Mouse (Mus musculus) adrenal gland, postnatal 25 days (tissue): Measurements from ENCODE around the gene 1600002K03Rik. TPM values are rescaled to one million over a fixed set of nuclear protein-coding genes. Genes with fewer than 3 reads are reported as not detected.
"Not testable (repeated sequence)": the region's sequence is repeated elsewhere in the genome, so short reads cannot be mapped to it uniquely, and the experiment has no call there.

Experiments
- DNase-seq: peaks from one replicate; pipeline ENCODE4 v3.0.0; 2021; ENCODE audit warnings: mixed read lengths
- total RNA-seq: library from RNA; stranded (reverse); gene quantifications from 2 replicates; pipeline ENCODE4 v1.2.3, GENCODE M21; 2021

1600002K03Rik gene
- total RNA-seq, 1 experiment from 2014 or later: 16.7 TPM

DNA sequence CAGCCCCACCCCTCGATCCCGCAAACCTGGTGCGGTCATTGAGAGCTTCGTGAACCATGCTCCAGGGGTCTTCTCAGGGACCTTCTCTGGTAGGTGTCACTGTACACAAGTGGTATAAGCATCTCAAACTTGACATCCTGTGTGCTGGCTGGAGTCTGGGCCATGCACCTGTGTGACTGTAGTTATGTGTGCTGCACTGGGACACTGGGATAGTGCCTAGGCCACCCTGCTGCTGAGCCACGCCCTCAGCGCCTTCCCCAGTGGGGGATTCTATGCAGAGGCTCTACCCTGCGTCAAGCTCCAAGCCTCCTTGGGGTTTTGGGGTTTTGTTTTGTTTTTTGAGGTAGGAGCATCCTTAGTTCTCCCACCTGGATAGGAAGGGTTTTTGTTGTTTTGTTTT lies 18.4 kb upstream of the 1600002K03Rik start:
- DNase-seq: no peak

DNA sequence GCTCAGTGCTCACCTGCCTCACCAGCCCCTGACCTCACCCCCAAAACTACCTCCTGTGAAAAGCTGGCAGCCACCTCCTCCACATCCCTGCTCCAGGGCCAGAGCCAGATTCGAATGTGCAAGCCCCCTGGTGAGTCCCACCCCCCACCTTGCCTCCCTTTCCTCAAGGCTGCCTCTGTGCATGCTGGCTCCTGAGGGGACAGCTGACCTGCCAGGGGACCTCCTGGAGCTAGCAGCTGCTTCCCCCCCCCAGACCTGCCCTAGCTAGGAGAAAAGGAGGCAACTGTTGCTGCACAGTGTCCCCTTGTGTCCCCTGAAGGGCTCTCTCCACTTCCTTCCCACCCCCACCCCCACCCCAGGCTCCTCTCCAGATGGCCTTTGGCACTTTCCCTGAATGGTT lies 17.5 kb upstream of the 1600002K03Rik start:
- no peak for DNase-seq

DNA sequence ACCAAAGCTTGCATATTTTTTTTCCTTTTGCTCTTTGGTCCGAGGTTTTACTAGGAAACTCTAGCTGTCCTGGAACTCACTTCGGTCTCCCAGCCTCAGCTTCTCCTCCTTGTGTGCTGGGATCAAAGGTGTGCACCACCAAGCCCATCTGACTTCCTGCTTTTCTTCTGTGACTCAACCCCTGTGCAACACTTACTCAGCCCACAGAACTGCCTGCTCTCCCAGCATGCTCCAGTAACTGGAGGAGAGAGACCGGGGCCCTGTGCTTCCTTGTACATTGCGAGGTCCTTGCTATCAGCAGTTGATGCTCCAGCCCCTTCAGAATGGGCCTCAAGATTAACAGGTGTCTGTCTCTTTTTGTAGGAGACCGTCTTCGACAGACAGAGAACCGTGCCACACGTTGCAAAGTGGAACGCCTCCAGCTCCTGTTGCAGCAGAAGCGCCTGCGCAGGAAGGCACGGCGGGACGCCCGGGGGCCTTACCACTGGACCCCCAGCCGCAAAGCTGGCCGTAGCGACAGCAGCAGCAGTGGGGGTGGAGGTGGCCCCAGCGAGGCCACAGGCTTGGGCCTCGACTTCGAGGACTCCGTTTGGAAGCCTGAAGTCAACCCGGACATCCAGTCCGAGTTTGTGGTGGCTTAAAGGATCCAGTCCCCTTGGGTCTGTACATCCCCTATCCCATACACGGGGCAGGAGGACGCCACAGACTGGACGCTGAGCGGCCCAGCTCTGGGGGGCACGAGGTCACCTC lies 16.6 kb upstream of the 1600002K03Rik start:
- no peak for DNase-seq

DNA sequence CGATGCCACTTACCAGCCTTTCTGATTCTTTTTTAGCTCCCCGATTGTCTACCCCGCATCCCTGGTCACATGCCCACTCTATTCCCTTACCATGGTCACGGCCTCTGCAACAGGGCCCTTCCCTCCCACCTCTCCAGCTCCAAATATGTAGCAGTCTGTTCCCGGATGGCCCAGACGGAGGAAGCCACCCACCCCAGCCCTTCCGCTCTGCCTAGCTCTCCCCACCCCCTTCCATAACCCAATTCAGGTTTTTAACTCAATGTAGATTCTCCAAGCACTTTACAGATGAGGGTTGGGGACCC lies 16.0 kb upstream of the 1600002K03Rik start:
- peak; percentile 17 for DNase-seq

DNA sequence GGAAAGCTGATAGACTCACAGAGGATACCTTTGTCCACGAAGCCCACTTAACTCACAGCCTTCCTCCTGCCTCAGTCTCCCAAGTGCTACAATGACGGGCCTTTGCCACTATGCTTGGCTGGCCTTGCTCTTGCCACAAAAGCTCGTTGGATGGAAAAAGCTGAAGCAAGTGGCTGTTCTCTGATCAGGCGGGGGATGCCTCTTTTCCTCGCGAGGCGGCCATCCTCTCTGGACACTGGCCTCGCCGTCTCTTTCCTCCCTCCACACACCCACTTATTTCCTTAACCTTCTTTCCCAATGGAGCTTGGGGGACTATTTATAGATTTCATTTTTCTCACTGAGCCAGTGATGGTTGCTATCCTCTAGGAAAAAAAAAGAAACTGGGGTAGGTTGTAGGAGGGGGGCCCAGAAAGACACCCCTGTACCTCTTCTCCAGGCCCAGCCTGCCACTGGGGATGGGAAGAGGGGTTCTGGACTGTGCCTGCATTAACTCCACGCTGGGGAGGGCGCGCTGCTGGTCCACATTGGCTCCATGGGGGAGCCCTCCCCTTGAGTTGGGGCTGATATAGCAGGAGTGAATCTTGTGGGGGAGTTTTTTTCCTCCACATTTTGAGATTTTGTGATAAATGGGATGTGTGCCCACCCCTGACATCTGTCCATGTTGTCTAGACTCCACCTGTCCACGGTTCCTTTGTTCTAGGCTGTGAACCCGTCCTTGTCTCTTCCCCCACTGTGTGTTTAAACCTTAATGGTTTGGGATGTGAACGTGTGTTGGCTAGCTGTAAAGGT lies 15.4 kb upstream of the 1600002K03Rik start:
- no peak for DNase-seq

DNA sequence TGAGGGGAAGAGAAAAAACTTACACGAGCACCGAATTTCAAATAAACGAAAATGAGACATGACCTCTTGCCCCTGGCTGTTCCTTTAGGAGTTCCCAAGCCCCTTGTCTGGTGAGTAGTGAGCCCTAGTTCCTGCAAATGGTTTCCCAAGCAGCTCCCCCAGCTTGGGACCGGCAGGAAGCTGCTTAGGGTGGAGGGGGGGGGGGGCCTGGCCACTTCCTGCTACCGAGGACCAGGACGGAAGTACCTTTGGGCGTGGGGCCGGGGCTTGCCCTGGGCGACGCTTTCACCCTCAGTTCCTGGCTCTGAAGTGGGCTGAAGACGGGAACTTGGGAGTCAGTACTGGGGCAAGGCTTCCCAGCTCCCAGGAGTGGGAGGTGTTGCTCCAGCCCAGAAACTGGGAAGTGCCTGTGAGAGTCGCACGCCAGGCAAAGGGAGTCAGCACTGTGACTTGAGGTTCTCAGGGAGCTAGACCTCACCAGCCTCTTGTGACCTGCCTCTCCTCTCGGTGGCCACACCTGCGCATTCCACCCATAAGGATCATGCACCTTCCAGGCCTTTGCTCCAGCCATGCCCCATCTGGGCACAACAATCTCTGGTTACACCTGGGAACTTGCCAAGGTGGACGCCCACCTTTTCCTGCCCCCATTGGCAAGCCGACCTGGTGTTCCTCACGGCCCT lies 14.3 kb upstream of the 1600002K03Rik start:
- peak; percentile 58 for DNase-seq

DNA sequence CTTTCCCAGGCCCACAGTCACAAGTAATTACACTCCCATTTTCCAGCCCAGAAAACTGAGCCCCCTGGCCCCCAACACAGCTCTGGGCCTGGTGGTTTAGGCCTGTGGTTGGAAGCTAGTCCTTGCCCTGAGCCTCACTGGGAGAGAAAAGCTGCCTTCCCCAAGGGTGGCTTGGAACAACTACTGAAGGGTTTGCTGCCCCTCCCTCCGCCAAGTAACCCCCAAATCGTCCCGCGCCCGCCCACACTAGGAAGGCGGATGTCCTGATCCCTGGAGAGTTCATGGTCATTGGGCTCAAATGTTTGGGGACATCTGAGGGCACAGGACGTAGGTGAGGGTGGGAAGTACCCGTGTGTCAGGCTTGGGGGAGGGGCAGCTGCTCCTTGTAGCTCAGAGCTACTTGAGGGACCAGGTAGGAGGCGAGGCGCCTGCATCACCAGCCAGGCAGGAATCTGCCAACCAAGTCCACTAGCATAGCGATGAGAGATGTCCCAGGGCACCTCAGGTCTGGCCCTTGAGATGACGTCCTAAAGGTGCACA lies 13.7 kb upstream of the 1600002K03Rik start:
- peak; percentile 51 for DNase-seq

DNA sequence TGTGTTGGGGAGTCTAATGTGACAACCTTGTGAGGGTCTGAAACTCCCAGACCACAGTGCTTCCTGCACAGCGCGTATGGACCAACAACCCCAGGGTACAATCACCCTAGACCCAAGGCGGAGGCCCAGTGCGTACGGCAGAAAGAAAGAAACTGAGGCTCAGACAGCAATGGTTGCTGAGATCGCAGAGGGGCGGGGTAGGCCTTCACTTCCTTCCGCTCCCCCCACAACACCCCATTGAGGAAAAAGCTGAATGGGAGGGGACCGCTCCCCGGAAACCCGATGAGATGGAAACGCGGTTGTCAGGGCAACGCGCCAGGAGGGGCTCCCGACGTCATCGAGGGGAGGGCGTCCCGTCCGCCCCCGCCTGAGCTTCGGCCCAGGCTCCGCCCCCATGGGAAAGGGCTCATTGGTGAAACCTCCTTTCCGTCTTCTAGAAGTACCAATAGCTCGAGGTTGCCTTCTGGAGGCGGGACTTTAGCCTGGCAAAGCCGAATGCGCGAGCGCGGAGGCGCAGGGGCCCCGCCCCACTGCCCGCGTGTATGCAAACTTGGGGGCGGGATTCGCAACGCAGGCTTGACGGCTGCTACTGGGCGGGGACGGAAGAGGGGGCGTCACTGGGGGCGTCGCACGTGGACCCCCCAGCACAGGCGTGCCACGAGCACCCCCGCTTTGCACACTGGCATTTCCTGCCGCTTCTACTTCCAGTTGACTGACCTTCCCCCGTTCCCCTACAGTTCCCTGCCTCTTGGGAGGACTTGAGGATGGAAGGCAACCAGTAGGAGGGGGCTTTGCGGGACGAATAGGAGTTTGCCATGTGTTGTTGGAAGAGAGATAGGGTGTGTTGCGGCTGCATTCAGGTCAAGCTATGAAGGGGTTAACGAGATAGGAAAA lies 12.9 kb upstream of the 1600002K03Rik start:
- DNase-seq: peak; percentile 99

DNA sequence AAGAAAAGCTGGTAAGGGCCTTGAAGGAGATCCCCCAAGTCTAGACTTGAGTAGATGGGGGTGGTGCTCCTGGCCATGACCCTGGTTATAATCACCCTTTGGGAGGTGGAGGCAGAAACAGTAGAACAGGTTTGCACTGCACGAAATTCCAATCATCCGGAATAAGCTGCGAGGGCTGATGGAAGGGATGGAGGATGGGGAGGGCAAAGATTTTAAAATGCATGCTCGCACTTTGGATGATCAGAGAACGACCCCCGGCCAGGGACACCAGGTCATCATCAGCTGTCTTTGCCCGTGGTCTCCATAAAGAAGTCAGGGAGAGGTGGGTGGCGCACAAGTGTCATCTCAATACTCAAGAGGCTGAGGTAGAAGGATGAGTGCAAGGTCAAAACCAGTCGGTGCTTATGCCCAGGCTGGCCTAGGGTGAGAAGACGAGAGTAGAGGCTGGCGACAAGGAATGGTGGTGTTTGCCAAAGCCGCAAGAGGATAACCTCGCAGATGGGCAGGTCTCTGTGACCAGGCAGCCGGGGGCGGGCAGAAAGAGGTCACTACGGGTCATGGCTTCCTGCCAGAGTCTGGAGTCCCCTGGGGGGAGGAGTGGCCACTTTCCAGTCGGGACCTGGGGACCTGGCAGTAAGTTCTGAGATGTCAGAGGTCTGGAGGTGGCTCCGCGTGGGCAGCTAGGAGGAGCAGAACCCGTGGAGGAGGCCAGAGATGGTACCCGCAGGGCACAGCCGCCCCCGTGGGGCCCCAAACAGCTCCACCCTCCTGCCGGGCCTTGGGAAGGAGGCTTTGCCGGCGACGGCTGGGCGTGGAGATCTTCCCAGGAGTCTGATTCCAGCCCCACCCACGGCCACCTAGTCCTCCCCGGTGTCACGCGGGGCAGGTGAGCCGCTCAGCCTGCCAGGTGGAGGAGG lies 12.0 kb upstream of the 1600002K03Rik start:
- DNase-seq: peak; percentile 87

DNA sequence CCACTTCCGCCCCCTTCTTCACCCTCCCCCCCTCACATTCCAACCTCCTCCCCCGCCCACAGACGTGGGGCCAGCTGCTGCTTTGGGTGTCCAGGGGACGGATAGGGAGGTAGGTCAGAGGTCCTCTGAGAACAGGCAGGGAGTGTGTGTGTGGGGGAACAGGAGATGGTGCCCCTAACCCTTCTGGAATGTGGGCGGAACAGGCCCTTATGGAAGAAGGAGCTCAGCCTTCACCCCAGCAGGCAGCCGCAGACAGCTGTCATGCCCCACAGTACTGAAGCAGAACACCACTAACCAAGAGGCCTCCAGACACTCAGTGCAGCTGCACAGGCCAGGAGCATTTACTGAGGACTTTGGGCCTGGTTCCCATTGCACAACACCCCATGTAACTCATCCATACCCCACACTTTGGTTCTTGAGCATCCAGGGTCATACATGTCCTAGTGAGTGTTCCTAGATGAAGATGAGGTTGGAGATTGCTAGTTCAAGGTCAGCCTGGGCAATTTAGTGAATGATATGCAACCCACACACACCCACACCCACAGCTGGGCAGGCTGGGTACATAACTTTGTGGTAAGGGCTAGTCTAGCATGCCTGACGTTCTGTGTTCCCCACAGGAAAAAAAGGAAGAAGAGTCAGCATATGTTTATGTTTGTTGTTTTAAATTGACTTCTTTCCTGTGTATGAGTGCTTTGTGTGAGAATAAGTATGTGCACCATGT lies 11.1 kb upstream of the 1600002K03Rik start:
- no peak for DNase-seq

DNA sequence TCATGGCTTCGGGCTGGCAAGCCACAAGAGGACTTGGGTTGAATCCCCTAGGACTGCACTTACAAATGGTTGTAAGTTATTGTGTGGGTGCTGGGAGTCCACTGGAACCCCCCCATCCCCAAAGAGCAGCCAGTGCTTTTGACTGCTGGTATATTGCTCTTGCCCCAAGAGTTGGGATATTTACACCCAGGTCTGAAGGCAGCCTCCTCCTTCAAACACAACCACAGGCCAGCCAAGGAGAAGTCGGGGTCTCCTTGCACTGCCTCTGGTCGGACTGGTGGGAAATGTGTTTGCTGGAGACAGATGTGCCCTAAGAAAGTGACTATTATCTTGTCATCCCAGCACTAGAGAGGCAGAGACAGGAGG lies 10.5 kb upstream of the 1600002K03Rik start:
- no peak for DNase-seq

DNA sequence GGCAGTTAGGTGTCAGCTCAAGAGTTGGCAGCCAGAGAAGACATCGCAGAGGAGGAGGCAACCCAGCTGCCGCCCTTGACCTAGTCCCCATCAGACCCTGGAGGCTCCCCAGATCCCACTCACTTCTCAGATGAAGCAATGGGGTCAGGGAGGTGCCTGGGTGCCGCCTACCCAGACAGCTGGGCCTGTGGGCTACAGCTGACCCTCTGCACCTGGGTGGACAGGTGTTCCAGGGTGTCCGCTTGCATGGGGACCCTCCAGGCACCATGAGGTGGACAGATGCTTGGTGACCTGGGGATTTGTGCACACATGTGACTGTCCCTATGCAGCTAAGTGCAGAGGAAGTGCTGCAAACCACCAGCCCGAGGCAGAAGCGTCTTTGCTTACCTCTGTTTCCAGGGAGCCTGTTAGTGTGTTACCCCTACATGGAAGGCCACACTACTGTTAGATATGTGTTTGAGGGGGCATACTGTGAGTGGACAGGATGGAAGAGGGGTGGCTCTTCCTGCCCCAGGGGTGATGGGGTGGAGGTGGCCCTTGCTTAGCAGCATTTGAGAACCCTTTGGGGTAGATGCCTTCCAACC lies 9.9 kb upstream of the 1600002K03Rik start:
- no peak for DNase-seq

DNA sequence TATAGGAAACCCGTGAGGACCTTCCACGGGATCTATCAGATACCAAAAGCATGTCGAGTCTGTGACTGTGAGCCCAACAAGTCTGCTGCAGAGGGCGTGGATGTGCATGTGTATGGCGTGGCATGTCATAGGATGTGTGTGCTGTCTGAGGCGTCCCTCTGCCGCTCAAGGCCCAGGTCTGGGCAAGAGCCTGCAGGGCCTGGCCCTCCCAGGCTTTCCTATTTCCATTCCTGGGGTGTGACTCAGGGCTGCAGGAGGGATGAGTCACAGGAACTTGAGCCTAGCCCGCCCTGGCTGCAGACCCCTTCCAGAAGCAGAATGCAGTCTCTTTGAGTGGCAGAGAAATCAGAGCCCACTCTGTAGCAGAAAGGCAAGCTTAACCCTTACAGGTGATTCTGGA lies 9.0 kb upstream of the 1600002K03Rik start:
- DNase-seq: peak; percentile 71

DNA sequence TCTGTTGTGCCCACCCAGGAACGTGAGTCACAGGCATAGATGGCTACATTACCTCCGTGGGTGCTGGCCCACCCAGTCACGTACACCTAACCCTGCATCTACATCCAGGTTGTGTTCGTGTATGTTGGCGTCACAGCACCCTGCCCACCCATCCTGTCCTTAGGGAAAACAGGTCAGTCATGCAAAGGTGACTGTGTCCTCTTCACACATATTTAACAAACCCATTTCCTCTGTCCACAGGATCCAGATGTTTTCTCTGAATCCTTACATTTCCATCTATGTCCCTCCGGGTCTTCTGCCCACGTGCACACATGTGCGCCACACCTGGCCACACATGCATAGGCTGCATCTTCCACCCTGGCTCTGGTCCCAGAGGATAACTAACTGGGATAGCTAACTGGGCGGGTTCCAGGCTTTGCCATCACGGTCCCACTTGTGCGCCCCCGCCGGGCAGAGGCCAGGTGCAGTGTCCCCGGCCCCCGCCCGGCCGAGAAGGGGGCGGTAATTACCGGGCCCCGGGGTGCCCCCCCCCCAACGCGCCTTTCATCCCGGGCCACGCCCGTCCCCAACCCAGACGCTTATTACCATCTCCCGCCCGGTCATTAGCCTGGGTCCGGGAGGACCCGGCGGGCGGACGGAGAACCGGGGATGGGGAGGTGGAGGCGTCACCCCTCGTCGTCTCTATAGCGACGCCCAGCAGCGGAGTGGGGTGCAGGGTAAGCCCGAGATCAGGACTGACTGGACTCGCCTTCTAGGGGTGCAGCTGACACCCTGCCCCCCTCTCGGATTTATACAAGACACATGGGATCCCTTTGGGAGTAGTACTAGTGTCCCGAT lies 8.4 kb upstream of the 1600002K03Rik start:
- DNase-seq: peak; percentile 33

DNA sequence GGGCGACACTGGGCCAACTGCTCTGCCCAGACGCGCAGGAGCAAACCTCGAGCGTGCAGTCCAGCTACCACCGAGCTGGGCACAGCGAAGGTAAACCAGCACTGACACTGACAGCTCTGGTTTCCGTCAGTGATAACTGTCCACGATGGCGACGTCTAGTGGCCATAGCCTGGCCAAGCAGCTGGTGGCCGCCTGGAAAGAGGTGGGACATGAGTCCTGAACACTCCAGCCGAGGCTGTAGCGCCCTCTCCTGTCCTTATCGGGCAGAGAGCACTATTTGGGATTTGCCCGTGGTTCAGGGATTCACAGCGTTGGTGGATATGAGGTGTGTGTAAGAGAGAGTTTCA lies 7.8 kb upstream of the 1600002K03Rik start:
- peak; percentile 94 for DNase-seq

DNA sequence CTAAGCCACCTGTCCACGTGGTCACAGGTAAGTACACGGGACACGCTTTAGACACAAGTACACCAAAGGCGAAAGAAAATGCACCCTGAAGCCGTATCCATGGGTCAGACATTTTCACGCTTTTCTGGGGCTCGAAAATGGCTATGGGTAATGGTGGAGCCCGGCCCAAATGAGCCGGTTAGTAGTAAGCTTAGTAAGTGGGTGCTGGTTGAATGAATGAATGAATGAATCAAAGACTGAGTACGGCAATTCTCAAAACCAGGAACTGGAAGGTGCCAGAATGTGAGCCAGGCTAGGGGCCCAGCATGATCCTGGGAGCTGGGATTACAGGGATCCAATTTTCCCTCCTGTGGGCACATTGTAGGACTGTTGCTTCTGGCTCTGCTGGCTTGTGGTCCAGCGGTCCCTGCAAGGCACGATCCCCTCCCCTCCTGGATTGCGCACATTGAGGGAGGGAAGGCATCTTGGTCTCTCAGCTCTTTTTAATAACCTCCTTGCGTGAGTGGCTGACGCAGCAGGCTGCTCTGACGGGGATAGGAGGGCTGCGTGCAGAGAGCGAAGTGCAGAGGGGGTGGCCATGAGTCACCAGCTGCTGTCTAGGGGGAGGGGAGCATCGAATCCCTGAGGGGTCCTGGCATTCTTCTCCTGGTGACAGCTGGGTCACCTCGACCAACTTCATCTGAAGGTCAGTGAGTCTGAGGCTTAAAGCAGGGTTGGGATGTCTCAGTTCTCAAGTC lies 7.2 kb upstream of the 1600002K03Rik start, which contains the start of gene Cirbp:
Cirbp (plus strand) TSS at position 594 of the 737 bp plus-strand sequence.
- peak; percentile 59 for DNase-seq

DNA sequence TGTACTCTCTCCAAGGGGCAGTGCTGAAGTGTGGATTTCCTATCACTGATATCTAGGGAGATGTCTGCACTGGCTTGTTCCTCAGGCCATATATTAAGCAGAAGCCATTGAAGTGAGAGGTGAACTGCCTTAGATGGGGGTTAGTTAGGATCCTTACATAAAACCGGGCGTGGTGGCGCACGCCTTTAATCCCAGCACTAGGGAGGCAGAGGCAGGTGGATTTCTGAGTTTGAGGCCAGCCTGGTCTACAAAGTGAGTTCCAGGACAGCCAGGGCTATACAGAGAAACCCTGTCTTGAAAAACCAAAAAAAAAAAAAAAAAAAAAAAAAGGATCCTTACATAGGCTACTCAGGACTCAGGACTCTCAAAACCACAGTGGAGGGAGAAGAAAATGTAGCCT lies 6.6 kb upstream of the 1600002K03Rik start:
- not testable (repeated sequence) for DNase-seq

DNA sequence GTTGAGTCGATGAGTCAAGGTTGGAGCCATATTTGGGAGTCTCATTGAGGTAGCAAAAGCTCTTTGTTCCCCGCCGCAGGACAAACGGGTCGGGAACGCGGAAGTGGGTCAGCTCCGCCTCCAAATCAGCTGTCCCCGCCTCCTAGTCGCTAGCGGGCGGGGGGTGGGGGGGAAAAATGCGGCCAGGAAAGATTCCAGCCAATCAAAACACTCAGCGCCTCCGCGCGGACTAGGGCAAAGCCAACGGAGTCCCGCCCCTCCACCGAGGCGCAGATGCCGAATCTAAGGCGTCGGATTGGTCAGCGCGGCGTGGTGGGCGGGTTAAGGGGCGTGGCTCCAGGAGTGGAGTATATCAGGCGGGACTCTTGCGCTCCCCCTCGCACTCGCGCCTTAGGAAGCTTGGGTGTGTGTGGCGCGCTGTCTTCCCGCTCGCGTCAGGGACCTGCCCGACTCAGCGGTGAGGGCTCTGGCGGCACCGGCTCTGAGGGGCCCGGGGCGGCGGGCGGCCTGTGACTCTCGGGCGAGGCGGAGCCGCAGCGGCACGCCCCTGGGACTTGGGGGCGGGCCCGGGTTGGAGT lies 5.2 kb upstream of the 1600002K03Rik start:
- DNase-seq: peak; percentile 97
